Mouse (Mus musculus): ENCODE data around the gene Sik2.

GRCm38 (mm10) chr9:50970413-50970812 is 38.5 kb downstream of the Sik2 start:
- no peak for TF ChIP-seq GATA1 (IDR thresholded peaks at IDR 0.05; ENCODE audit: borderline replicate concordance, low read length)
- TF ChIP-seq FLI1 (IDR thresholded peaks at IDR 0.05; ENCODE audit: low read length), result no peak
